In the genomic region with DNA sequence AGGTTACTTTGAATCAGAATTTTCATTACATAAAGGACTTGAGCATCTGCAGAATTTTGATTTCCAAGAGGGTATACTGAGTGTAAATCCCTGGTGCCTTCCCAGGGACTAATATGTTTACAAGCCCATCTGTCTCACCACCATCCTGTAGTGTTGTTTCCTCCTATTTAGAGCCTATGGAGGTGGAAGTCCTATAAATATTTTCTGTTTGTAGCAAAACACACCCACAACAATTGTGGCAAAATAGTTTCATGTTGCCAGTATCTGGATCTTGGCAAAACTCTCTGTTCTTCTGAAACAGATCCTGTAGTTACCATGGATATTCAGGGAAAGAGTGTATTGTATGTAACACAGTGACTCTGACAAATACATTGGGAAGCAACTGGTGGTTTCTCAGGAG, we compare ENCODE assay signal across 10 mouse cellular contexts.
"Had no signal": no experiment of that assay in that cellular context is flagged by ENCODE, and none has a peak within 500 bp of the region (broad histone marks: within the 10 kb centered on the region; RNA-seq: fewer than 3 reads in every experiment).

No protein-coding gene starts in this region.

- DNase-seq: kidney, adult 8-10 months; kidney, postnatal 25 days; lung, adult 2 months; lung, postnatal 36 days; midbrain, embryonic 14.5 days; thymus, postnatal 14 days had no signal

- ATAC-seq: hindbrain, embryonic 16.5 days; inflammation-experienced regulatory T-cells, adult 6 months; intestine, postnatal 0 days; lung, postnatal 0 days had no signal
